Mouse (Mus musculus): ENCODE data around the gene Mamstr.
"Not testable (repeated sequence)": the region's sequence is repeated elsewhere in the genome, so short reads cannot be mapped to it uniquely, and the experiment has no call there.

Mamstr gene

GRCm38 (mm10) chr7:45630064-45630907 lies 9.5 kb upstream of the Mamstr start:
- peak; percentile 37 for DNase-seq

- DNase-seq: peak; percentile 54
Observed at GRCm38 (mm10) chr7:45632499-45632898, 7.3 kb upstream of the Mamstr start.

- DNase-seq: no peak
Observed at GRCm38 (mm10) chr7:45634946-45635681, 4.7 kb upstream of the Mamstr start.

- no peak for DNase-seq
Observed at GRCm38 (mm10) chr7:45635711-45636688, 3.8 kb upstream of the Mamstr start.

- DNase-seq: no peak
Observed at GRCm38 (mm10) chr7:45637710-45638109, 2.1 kb upstream of the Mamstr start.

GRCm38 (mm10) chr7:45638623-45639401 lies 965 bp upstream of the Mamstr start:
- peak; percentile 99 for DNase-seq

- DNase-seq: no peak
Observed at GRCm38 (mm10) chr7:45640191-45640957, 597 bp downstream of the Mamstr start.

GRCm38 (mm10) chr7:45641391-45642040 lies 1.7 kb downstream of the Mamstr start:
- DNase-seq: no peak

- DNase-seq: no peak
Observed at GRCm38 (mm10) chr7:45642083-45642482, 2.3 kb downstream of the Mamstr start.

- no peak for DNase-seq
Observed at GRCm38 (mm10) chr7:45642503-45643255, 2.9 kb downstream of the Mamstr start.

- peak; percentile 100 for DNase-seq
Observed at GRCm38 (mm10) chr7:45643441-45644178, 3.8 kb downstream of the Mamstr start.

- peak; percentile 86 for DNase-seq
Observed at GRCm38 (mm10) chr7:45644183-45644582, 4.4 kb downstream of the Mamstr start.

GRCm38 (mm10) chr7:45644872-45645590 lies 5.3 kb downstream of the Mamstr start:
- no peak for DNase-seq

GRCm38 (mm10) chr7:45645591-45645971 lies 5.8 kb downstream of the Mamstr start:
- DNase-seq: peak; percentile 29

GRCm38 (mm10) chr7:45646671-45647070 lies 6.9 kb downstream of the Mamstr start:
- DNase-seq: no peak

GRCm38 (mm10) chr7:45649351-45649750 lies 9.6 kb downstream of the Mamstr start:
- no peak for DNase-seq

- DNase-seq: not testable (repeated sequence)
Observed at GRCm38 (mm10) chr7:45650484-45650883, 10.7 kb downstream of the Mamstr start.

GRCm38 (mm10) chr7:45654424-45655047 lies 14.8 kb downstream of the Mamstr start:
- DNase-seq: peak; percentile 27

Measured in retina, postnatal 1 day (tissue).